Mouse (Mus musculus): ENCODE results near the gene Cracr2a.

Cracr2a gene

DNA sequence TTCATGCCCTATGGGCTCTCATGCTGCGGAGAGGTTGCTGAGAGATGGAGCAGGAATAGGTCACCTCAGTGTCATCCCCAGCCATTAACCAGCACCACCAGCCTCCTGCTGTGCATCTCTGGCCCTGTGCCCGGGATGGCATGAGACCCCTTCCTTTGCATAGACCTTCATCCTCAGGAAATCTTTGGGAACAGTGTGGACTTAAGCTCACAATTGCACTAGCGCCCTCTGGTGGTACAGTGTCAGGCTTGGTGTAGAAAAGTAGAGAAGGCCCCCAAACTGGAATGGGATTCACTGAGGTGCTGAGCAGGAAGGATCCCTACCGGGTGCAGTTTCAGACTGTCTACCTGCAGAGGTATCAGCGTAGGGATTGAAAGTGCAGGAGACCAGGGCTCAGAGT, 64.0 kb downstream of the Cracr2a start:
- peak; percentile 80 for DNase-seq (ENCODE audit: low spot score in 2 of 2)

DNA sequence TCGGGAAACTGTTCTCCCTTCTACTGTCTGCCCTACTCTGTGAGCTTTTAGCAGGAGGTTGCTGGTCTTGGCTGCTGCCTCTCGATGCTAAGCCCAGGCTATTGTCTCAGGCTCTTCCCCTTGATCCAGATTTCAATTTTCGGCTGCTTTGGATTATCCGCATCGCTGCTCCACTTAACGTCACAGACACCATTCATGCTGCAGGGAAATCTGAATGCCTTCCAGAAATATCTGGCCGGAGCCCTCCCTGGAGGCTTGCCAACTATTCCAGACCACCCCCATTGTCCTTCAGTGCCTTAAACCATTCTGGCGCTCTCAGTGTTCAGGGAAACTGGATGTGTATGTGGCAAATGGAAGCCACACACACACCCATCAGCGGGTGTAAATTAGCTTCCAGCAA, 66.3 kb downstream of the Cracr2a start:
- DNase-seq (ENCODE audit: low spot score in 2 of 2) = no peak

DNA sequence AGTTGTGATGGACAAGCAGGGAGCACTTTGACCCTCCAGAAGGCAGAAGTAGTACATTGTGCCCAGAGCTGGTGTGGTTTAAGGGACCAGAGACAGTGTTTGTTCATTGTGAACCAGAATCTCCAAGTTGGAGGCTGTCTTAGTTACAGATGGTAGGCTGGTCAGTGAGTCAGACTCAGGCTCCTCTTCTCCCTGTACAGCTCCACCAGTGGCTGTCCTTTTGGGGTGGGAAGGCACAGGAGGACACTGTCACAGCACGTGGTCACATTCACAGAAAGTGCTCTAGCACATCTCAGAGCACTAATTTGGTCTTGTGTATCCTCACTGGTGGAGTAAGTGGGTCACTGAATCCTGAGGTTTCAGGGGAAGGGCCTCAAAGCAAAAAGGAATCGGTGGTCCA, 68.1 kb downstream of the Cracr2a start:
- no peak for DNase-seq (ENCODE audit: low spot score in 2 of 2)

DNA sequence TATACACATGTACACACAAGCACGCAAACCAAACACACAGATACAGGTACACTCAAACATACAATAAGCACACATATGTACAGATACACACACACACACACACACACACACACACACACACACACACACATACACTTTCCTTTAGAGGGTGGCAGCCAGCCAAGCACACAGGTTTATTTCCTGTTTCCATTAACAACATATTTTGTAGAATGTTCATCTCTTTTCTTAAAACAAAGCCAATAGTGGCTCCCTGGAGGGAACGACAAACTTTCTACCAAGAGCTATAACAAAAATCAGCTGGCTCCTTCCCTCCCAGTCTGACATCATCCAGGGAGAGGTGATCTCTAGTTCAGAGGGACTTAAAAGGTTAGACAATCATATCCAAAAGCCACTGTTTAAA, 73.7 kb downstream of the Cracr2a start:
- no peak for DNase-seq (ENCODE audit: low spot score in 2 of 2)

DNA sequence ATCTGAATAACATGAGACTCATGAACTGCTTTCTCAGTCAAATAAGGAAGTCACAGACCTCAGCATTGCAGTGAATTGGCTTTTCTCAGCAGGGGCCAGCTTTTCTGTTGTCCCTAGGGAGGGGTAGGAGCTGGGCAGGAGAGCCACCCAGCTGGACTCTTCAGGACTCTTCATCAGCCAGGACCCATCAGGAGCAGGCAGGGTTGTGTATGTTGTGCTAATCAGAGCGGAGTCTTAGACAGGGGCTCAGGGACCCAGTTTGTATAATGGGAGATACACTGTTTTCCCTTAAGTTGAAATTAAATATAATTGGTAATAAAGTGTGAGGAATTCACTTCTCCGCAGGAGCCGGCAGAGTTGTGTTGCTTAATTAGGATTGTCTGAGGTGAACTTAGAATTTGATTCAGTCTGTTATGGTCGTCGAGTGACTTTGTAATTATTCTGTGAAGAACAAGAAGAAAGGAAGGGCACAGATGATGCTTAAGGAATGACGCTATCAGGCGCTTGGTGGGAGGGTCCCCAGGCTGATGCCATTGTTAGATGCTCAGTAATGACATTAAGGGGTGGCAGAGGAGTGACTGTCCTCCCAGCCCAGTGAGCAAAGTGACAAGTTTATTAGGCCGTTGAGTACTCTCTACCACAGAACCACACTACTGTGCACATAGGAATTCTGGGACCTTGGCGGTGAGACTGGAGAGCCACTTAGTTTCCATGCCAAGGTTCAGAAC, 74.5 kb downstream of the Cracr2a start:
- no peak for DNase-seq (ENCODE audit: low spot score in 2 of 2)

DNA sequence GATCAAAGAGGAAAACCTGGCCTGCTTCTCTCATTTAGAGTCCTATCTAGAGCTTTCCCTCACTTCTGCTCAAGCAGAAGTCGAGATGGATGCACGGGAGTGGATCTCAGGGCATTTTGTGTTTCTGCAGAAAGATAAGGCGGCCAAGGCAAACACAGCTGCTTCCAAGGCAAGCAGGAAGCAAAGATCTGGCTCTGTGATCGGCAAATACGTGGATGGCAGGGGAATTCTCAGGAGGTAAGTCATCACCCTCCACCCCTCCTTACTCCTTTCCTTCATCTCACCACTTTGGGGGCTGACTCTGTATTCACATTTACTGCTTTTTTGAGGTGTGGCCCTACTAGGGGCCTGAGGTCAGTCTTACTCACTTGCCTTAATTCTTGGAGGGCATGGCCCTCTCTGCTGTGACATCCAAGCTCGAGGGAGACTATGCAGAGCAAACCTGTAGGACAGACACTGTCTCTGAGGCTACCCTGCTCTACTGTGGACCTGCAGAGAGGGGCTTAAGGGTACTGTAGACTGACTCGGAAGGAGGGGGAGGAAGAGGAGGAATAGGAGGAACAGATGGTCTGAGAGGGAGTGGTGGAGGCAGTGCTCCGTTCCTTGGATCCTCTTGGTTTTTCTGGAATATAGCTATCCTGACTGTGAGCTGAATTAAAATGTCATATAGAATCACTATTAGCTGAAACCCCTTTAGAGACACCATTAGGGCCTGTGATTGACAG, 80.1 kb downstream of the Cracr2a start:
- DNase-seq (ENCODE audit: low spot score in 2 of 2) = no peak

DNA sequence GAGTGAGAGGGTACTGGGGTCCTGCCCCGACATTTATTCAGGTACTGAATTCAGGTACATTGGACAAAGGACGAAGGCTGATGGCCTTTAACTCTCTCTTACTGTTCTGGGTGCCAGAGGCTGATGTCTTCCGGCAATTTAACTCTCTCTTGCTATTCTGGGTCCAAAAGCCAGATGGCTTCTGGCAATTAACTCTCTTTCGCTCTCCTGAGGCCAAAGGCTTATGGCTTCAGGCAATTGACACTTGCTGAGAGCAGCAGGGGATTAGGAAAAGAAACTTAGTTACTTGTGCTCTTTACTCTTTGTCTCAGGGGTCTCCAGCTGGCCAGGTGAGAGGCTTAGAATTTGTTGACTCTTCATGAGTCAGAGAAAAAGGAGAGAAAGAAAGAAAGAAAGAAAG, 94.8 kb downstream of the Cracr2a start:
- DNase-seq (ENCODE audit: low spot score in 2 of 2) = no peak

DNA sequence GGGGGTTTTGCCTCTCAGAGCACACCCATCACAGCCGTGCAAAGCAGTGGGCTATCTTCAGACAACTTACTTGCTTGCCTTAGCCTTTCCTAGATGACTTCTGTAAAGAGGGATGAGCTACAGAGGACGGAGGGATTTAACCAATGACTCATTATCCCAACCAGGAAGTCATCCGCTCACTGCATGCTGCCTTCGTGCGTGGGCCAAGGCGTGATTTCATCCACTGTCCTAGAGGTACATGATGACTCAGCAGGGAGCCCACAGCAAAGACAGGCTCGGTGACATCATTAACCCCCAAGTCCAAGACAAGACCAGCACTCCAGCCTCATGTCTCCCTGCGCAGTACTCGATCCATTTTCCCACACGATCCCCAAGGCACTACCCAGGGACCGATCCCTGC, 96.0 kb downstream of the Cracr2a start:
- peak; percentile 40 to 47 for DNase-seq (ENCODE audit: low spot score in 2 of 2)

DNA sequence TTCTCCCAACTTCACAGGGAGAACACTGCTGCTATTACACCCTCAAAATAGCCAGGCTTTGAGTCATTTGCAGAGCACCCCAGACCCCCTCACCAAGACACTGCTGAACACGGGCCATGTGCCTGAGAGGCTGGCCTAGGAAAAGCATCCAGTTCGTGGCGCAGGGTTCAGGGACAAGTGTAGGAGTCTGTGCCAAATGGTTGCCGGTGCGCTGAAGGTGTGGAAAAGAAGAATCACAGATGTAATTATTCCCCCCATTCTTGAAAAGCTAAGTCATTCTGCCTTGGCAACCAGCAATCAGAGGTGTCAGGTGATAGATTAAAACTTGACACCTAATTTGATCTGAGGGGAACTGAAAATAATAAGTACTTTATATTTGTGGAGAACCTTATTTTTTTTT, 98.3 kb downstream of the Cracr2a start:
- no peak for DNase-seq (ENCODE audit: low spot score in 2 of 2)

DNA sequence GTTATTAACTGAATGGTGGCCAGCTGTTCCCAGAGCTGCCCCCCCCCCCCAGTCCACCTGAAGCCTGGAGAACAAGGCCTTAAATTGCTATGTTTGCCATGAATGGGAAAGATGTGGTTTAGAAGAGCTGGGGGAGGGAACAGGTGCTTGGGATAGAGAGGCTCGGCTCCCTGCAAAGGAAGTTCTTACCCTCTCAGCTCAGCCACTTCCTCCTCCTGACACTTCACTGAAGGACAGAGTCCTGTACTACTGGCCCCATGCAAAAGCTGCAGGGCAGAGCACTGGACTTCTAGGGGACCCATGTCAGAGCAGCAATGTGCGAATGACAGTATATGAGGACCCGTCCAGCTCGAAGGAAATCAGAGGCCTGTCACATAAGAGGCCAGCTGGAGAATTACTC, 98.8 kb downstream of the Cracr2a start:
- DNase-seq (ENCODE audit: low spot score in 2 of 2) = no peak

DNA sequence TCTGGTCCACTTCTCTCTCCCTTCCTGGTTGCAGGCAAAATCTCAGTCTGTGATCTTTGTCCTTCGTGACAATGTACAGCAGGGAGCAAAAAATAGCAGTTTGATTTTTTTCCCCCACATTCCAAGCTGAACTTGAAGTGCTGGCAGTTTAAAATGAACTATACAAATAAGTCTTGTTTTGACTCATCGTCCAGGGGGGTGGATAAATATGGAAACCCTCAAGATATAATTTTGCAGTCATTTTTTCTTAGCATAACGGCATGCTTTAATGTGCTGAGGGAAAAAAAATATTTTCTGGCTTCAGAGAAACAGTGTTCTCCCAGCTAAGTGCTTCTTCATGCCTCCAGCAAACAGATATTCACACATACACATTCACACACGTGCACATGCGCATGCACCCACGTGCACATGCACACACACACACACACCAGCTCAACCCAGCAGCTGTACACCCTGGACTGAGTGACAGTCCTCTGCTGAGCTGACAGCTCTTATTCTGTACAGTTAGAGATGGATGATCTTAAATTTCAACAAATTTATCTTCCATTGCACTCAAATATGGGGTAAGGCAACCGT, 100.7 kb downstream of the Cracr2a start:
- DNase-seq (ENCODE audit: low spot score in 2 of 2) = peak; percentile 28 to 38

DNA sequence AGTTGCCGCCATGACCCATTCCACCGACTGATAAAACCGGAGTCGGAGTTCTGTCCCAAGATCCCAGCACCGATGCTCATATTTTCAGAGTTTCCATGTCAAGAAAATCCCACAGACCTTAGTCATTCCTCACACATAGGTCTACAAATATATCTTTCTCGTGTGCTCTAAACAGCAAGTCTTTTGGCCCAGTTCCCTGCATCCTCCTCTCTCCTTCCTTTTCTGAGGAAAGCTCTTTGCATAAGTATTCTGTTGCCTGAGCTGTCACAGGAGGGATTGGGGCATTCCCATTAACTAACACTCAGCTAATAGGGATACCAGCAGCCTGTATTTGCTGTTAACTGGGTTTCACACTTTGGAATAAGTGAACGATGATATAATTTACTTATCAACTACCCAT, 102.1 kb downstream of the Cracr2a start:
- peak; percentile 67 to 68 for DNase-seq (ENCODE audit: low spot score in 2 of 2)

DNA sequence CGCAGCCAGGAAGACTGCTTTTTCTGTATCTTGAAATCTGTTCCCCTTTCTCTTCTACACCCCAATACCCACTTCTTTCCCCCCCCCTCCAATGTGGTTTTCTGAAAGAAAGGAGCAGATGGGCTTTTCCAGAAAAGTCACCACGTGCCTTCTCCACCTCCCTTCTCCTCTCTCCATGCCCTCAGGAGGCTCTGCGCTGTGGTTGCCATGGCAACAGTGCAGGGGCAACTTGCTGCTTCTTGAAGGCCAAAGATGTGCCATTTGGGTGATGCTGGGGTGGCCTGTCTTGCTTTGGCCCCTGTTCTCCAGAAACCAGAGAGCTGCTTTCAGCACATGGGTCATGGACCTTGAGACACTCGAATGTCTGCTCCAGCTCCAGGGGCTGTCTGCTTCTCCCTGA, 108.2 kb downstream of the Cracr2a start:
- no peak for DNase-seq (ENCODE audit: low spot score in 2 of 2)

DNA sequence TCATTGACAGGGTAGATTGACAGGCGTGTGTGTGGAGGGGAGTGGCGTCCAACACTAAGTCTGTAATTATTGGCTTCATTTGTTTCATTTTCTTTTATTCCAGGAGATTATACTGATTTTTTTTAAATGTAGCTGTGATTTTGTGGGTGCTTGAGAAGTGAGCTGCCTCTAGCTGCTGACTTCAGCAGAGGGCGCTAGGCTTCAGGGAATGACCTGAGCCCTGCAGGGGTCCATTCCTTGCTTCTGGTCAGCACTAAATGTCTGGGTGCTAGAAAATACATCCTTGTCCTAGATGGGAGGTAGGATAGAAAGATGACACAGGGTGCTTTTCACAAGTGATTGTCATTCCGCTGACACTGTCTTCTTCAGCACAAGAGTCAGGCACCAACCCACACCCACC, 108.9 kb downstream of the Cracr2a start:
- DNase-seq (ENCODE audit: low spot score in 2 of 2) = no peak

DNA sequence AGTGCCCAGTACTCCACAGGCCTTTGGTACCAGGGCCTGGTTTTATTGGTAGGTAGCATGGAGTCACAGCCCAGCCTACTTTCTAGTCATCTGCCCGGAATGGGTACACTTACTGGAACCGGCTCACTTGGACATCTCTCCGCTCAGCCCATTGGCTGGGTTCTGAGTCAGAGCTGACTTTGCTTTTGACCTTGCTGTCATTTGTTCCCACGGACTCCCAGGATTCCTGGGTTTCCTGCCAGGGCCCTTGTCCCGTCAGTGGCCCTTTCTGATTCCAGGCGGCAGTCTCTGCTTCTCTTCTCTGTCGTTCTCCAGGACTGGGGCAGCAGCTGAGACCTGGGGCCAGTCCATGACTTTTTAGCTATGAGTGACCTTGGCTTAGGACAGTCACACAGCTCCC, 110.9 kb downstream of the Cracr2a start:
- DNase-seq (ENCODE audit: low spot score in 2 of 2) = no peak

DNA sequence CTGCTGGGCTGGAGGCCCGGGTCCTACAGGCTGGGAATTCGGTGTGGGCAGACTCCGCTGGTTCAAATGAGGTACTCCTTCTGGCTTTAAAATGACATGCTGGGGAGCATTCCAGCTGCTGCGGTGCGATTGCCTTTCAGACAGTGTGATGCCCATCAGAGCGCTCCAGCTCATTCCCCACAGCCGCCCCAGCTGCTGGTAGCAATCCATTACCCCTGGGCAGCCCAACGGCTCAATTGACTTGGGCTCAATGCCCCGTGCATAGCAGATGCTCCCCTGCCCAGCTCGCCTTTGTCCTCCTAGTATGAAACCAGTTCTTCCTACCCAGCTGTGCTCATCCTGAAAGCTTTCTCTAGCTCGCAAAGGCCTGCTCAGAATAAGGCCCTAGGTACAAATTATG, 115.7 kb downstream of the Cracr2a start:
- DNase-seq (ENCODE audit: low spot score in 2 of 2) = no peak

DNA sequence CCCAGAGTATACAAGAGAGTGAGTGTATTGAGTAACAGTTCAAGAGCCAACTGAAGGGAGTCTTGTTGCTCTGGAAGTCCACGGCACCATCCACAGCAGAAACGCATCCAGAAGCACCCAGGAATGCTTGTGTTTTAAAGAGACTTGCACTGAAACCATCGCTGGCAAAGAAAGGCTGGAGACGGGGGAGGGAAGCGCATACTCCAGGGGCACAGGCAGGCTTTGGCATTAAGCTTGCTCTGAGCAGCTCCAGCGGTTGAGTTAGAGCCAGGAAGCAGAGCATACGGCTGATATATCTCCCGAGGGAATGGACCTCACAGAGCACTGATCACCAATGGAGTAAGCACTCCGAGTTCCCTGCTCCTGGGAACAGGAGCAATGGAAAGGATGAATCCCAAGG, 117.2 kb downstream of the Cracr2a start:
- DNase-seq (ENCODE audit: low spot score in 2 of 2) = no peak

DNA sequence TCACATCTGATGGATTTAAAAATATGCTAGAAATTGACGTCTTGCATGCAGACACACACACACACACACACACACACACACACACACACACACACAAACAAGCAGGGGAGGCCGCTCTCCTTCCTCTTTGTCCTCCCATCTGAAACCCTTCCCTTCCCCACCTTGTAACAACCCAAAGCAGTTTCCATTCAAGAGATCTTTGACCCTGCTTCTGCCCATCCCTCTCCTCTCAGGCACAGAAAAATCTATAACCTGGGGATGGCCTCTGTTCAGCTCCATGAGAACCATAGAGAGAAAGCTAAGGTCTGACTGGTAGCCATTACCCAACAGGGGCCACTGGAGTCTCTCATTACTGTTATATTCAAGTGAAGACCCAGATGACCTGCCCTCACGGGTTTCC, 117.9 kb downstream of the Cracr2a start:
- DNase-seq (ENCODE audit: low spot score in 2 of 2) = no peak

DNA sequence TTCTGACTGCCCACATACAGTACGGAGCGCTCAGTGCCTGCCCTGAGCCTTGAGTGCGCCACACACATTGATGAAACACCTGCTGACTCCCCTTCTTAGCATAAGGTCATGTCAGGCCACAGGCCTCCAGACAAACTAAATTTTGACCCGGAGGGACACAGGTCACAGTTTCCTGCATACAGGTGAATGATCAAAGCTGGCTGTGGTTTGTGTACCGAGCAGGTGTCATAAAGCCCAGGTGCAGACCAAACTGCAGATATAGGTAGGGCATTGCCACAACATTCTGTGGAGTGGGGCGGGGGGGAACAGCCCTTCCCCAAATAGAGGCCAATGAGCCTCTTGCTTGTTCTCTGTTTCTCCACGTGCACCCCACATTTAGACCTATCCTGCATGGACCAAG, 119.6 kb downstream of the Cracr2a start:
- no peak for DNase-seq (ENCODE audit: low spot score in 2 of 2)

DNA sequence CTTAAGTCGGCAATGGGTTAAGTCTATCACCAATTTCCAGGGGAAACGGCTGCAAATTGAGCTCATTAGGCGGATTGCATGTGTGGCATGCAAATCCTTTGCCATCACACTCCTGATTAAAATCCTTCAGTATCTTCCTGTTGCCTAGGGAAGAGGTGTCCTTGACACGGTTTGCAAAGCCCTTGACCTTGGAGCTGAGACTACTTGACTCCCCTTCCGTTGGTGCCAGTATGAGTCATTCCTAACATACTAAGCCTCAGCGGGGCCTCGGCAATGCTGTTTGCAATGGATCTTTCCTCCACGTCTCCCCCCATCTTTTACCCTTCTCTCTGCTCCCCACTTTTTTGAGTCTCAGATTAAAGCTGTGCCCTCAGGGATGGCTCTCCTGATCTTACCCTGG, 122.4 kb downstream of the Cracr2a start:
- DNase-seq (ENCODE audit: low spot score in 2 of 2) = no peak

DNA sequence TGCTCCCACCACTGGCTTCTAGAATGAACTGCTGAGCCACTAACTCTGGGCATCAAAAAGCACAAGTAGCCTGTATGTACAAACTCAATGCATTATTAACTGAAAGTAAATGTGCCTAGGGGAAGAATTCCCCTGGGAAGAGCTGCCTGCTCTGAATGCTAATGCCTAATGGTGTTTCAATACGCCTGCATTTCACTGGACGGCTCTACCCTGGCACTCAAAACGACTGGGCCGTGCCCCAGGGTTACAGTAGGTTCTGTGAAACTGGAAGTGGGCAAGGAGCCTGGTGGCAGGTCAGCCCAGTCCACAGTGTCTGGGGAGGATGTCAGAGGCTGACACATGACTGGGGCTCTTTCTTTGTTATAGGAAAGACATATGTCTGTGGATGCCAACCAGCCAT, 123.8 kb downstream of the Cracr2a start:
- DNase-seq (ENCODE audit: low spot score in 2 of 2) = no peak

DNA sequence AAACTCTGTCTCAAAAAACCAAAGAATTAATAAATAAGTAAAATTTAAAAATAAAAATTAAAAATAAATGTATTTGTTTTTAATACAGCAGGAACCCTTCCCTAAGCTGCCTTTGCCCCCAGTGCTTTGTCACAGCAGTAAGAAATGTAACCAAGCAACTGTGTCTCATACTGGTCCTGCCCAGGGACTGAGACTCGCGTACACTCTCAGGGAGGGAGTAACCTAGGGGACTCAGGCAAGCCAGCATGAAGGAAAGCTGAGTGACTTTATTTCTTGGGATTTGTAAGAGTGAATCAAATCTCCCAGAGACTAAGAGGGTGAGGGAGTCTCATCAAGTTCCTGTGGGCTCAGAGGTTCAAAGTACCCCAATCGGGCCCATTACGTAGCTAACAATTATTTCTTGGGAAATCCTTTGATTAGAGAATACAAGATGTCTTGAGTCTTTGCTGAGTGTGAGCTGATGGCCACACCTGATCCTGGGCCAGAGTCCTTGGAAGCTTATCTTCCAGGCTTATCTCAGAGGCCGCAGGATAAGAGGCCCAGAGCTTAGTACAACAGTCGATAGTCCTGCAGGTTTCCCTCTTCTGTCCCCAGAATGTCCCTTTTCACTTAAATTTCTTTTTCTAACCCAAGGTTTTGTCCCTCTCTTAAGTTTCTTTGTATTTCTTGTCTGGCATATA, 126.2 kb downstream of the Cracr2a start:
- no peak for DNase-seq (ENCODE audit: low spot score in 2 of 2)

DNA sequence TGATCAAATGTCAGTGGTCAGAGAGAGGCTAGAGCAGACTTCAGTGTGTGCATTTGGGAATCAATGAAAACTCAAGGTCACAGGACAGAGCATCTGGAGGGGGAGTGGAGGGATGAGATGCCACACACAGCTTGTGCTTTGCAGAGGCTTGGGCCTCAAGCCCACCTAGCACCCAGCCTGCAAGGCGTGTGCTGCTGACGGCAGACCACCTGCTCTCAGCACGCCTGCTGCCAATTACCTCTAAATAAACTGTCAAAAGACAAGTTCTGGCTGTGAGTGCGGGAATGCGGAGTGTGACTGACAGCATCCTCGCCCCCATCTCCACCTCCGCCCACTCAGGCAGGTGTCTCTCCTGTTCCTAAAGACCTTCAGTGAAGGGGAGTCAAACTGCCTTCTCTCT, 131.2 kb downstream of the Cracr2a start:
- DNase-seq (ENCODE audit: low spot score in 2 of 2) = no peak

All from right cerebral cortex, adult 2 months (tissue).